Mouse (Mus musculus) heart, postnatal 25 days (tissue): ENCODE measurements around the gene Yjefn3. TPM values are rescaled to one million over a fixed set of nuclear protein-coding genes. Genes with fewer than 3 reads are reported as not detected.

Experiments used
- DNase-seq: peaks from one replicate; pipeline ENCODE4 v3.0.0; 2022; ENCODE audit warnings: low spot score
- intact Hi-C: fragments of 180-260 bp; cut with DNase I; formaldehyde crosslinking; loops from one replicate; pipeline ENCODE4 v1.15.1; 2025
- total RNA-seq, 2 experiments: library from RNA; stranded (reverse); gene quantifications; 2 replicates each; pipeline ENCODE4 v1.2.3; 2021

The Yjefn3 gene
- total RNA-seq, 2 experiments from 2014 or later: 9.6 to 14.8 TPM

GRCm38 (mm10) chr8:69882833-69883600, 19.5 kb downstream of the Yjefn3 start:
- DNase-seq: no peak
- intact Hi-C loops: no loop called here

- DNase-seq: peak; percentile 45
- intact Hi-C loops: no loop called here
These were observed 20.3 kb downstream of the Yjefn3 start for GRCm38 (mm10) chr8:69882021-69882756.

DNA sequence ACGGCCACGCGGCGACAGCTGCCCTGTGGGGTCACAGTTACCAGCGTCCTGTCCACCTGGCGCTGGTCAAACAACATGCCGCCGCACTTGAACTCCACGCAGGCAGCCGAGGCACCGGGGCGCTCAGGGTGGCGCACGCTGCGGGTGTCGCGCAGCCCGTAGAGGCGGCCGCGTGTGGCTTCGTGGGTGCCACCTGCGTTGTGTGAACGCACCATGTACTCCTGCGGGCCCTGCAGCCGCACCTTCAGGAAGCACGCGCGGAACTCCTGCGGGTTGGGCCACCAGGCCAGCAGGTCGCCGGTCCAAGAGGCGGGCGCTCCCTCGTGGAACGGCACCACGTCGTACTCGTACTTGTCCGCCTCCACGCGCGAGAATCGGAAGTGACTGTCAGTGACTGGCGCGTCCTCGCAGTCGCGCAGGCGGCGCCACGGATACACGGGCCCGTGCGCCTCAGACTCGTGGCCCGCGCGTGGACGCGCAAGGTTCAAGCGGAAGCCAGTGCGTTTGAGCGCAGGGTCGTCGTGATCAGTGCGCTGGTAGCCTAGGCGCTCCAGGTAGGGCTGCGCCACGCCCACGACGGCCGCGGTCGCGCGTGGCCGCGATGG, 21.1 kb downstream of the Yjefn3 start:
- no peak for DNase-seq
- intact Hi-C loops: no loop called here

DNA sequence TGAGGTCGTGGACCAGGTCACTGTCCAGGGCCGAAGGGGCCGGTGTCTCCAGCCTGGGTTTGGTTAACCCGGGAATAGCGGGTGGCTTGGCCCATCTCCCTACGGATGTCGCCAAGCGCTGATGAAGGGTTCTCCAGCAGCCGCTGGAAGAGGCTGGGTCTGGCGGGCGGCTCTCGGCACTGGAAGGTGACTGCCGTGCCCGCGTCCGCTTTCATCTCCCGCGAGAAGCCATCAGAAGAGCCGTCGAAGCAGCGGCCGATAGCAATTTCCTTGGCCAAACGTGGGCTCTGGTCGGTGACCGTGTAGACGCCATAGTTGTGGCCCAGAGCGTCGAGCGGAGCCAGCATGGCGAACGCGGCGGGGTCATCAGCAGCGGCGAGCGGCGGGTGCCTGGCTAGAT, 21.7 kb downstream of the Yjefn3 start:
- no peak for DNase-seq
- intact Hi-C loops: no loop called here

- intact Hi-C loops: loop anchor here (10.0 kb wide), 1 partner anchor 255 kb away; the partner anchor contains the start of gene Zfp868
- DNase-seq: no peak
These were observed 22.8 kb downstream of the Yjefn3 start for GRCm38 (mm10) chr8:69879678-69880077.

DNA sequence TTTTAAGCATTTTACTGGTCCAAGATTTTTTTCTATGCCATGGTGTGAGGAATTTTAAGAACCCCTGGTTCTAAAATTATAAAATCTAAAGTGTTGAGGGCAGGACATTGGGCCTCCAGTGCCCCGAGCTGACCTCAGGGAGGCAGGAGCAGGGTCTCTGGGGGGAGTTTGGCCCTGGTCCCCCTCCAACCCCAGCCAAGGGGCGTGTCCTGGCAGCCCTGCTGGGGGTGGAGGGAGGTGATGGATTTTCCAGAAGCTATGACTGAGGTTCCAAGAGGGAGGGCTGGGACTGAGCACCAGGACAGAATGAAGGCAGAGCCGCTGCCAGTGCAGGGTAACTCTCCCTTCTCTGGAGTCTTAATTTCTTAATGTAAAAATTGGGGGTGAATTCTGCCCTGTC, 24.5 kb downstream of the Yjefn3 start:
- no peak for DNase-seq
- intact Hi-C loops: loop anchor here (10.0 kb wide), 1 partner anchor 253 kb away; the partner anchor contains the start of gene Zfp868

DNA sequence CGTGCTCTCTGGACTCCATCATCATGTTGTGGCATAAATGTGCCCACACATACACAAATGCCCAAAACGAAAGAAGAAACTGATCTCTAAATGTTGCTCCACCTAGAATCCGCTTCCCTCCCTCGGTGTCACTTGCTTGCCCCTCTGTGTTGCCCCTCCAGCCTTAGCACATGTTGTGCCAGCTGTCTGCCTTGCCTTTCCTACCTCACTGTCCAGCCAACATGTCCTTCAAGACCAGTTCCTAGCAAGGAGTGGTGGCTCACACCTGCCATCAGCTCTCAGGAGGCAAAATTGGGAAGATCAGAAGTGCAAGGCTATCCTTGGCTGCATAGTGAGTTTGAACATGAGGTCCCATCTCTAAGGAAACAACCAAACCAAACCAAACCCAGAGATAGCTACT, 25.1 kb downstream of the Yjefn3 start:
- DNase-seq: no peak
- intact Hi-C loops: loop anchor here (10.0 kb wide), 1 partner anchor 253 kb away; the partner anchor contains the start of gene Zfp868

DNA sequence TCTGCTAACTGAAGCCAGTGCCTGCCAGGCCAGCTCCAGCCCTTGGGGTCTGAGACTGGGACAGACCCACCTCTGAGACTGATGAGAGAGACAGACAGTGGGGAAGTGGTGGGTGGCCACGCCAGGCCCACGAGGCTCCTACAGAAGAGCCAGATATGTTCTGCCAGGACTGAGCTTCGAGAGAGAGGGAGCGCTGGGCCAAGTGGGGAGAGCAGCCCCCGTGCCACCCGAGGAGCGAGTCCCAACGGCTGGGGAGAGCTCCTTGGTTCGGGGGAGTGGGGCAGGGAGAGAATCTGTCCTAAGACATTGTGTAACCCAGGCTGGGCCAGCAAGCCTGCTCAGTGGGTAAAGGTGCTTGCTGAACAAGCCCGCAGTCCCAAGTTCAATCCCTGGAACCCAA, 25.5 kb downstream of the Yjefn3 start:
- DNase-seq: no peak
- intact Hi-C loops: loop anchor here (10.0 kb wide), 1 partner anchor 252 kb away; the partner anchor contains the start of gene Zfp868

DNA sequence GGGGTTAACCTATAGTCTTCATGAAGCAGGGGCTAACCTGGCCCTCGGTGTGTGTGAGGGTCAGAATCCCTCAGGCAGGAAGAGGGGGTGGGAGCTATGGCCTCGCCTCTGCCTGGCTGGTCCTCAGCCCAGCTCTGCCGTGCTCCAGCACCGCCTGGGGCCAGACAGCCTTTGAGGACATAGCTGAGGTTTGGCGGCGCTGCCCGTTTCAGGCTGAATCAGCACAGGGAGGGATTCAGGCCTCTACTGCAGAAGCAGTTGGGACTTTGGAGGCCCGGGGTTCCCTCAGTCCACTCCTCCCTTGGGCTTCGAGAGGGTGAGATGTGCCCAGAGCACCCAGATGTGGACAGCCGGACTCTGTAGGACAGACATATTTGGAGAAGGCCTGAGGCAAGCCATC, 26.4 kb downstream of the Yjefn3 start:
- intact Hi-C loops: loop anchor here (10.0 kb wide), 1 partner anchor 251 kb away; the partner anchor contains the start of gene Zfp868
- no peak for DNase-seq

DNA sequence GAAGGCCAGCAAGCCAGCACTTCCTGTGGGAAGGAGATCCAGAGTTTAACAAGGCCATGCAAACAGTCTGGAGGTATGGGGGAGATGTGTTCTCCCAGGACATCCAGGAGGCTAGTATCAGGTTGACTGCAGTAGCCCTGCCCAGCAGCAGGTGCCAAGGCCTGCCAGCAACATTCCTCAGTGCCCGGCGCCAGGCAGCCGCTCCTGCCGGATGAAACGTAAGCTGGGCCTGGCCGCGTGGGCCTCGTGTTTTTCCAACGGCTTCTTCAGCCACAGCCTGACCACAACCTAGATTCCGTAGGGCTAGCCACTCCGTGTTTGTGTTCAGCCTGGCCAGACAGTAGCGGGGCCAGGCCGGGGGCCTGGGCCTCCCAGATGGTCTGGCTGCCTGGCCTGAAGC, 27.9 kb downstream of the Yjefn3 start:
- intact Hi-C loops: loop anchor here (1.0 to 10.0 kb wide), 3 partner anchors 42 to 292 kb away; partner anchors contain the start of gene Zfp868
- DNase-seq: no peak

- no peak for DNase-seq
- intact Hi-C loops: loop anchor here (1.0 to 10.0 kb wide), 3 partner anchors 42 to 292 kb away; partner anchors contain the start of gene Zfp868
These were observed 28.4 kb downstream of the Yjefn3 start for GRCm38 (mm10) chr8:69874155-69874554.

DNA sequence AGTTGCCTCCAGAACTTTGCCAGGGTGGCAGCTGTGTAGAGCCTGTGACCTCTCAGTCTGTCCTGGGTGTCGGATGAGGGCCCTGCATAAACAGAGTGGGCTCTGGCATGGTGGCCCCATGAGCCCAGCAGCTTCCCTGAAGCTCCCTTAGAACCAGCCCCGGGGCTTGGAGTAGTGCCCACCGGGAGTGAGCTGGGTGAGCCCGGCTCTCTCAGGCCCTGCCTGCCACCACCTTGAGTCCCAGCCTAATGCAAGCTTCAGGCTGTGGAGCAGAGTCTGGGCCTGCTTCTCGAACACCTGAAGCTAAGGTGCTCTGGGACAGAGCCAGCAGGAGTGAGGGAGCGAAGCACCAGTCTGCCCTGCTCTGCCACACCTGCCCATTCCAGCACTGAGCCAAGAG, 31.6 kb downstream of the Yjefn3 start:
- DNase-seq: no peak
- intact Hi-C loops: loop anchor here (10.0 kb wide), 1 partner anchor 246 kb away; the partner anchor contains the start of gene Zfp868

DNA sequence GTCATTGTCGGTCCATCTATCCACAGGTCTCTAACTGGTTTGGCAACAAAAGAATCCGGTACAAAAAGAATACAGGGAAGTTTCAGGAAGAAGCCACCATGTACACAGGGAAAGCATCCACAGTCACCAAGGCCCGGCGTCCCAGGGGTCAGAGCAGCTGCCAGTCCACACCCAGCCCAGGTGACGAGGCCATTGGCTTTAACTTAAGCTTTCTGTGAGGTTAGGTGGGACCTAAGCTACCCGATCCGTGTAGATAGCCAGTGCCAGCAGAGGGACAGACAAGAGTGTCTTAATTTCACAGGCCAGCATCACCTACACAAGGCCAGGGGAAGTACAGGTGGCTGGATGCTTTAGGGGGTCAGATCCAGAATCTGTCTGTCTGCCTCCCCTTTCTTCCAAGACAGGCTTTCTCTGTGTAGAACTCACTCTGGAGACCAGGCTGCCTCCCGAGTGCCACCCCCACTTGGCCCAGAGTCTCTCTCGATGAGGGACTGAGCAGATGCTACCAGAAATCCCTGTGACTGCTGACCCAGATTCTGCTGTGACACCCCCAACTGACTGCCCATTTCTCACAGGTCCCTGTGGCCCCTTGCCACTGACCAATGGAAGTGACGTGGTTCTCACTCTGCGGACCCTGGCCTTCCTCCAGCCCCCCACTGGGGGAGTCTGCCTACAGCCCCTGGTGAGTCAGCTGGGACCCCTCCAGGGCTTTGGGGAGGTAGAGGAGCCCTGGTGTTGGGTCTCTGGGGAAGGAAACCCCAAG, 32.3 kb downstream of the Yjefn3 start:
- intact Hi-C loops: loop anchor here (10.0 kb wide), 1 partner anchor 245 kb away; the partner anchor contains the start of gene Zfp868
- no peak for DNase-seq

- intact Hi-C loops: no loop called here
- no peak for DNase-seq
These were observed 34.7 kb downstream of the Yjefn3 start for GRCm38 (mm10) chr8:69867696-69868326.

GRCm38 (mm10) chr8:69864180-69864579, 38.3 kb downstream of the Yjefn3 start:
- intact Hi-C loops: no loop called here
- DNase-seq: no peak

GRCm38 (mm10) chr8:69863387-69864020, 39.0 kb downstream of the Yjefn3 start:
- intact Hi-C loops: no loop called here
- no peak for DNase-seq

GRCm38 (mm10) chr8:69861251-69861650, 41.3 kb downstream of the Yjefn3 start:
- intact Hi-C loops: no loop called here
- no peak for DNase-seq

- intact Hi-C loops: no loop called here
- DNase-seq: no peak
These were observed 41.7 kb downstream of the Yjefn3 start for GRCm38 (mm10) chr8:69860807-69861206.

DNA sequence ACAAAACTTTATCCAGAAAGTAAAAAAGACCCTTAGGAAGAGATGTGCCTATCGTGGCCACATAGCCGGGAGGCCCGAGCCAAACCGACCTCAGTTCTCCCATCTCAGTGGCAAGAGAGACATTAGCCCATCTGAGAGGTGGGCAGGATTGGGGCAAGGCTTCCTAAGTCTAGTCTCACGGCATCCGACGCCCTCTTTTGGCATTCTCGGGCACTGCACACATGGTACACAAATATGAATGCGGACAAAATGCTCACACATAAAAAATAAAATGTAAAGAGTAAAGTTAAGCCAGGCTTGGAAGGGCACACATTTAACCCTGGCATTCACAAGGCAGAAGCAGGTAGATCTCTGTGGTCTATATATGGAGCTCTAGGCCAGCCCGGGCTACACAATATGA, 48.6 kb downstream of the Yjefn3 start:
- intact Hi-C loops: no loop called here
- DNase-seq: no peak
